Mouse (Mus musculus) embryonic fibroblast, embryonic 13.5 days (primary cell): Measurements from ENCODE around the gene Prkaa2. TPM values are rescaled to one million over a fixed set of nuclear protein-coding genes. Genes with fewer than 3 reads are reported as not detected.

ENCODE experiments used
- H3K27ac ChIP-seq: 2 replicates; pipeline ENCODE4 v1.5.1; 2012; ENCODE audit warnings: low read length, control low read depth, inconsistent platforms; ENCODE audit not compliant: insufficient read depth
- H3K4me1 ChIP-seq: 2 replicates; pipeline ENCODE4 v1.6.1; 2011; ENCODE audit warnings: low read length; ENCODE audit not compliant: control insufficient read depth, insufficient read depth
- H3K4me3 ChIP-seq: 2 replicates; pipeline ENCODE4 v1.5.1; 2011; ENCODE audit warnings: mild to moderate bottlenecking, control low read depth, low read length; ENCODE audit not compliant: insufficient read depth
- CTCF ChIP-seq: IDR thresholded peaks from 2 replicates; pipeline ENCODE4 v1.5.1; 2011; ENCODE audit warnings: mild to moderate bottlenecking, control low read depth, low read length, moderate library complexity, borderline replicate concordance; ENCODE audit not compliant: insufficient read depth
- POLR2A ChIP-seq: IDR thresholded peaks from 2 replicates; pipeline ENCODE4 v1.6.1; 2011; ENCODE audit warnings: low read depth, mild to moderate bottlenecking, control low read depth, low read length, moderate library complexity
- polyA plus RNA-seq: library from polyadenylated mRNA; stranded (reverse); fragments of >200 nt; gene quantifications from 2 replicates; pipeline ENCODE4 v1.2.4, GENCODE M21; 2011; ENCODE audit warnings: low read depth; ENCODE audit not compliant: missing spikeins, insufficient read length

Gene Prkaa2
- polyA plus RNA-seq, 1 experiment: 1.3 TPM

GRCm38 (mm10) chr4:105110684-105111035 is 970 bp upstream of the Prkaa2 start:
- Histone ChIP-seq H3K4me1 (0 out of 2 replicates have a peak, but pooled peaks cover 2% of the 10 kb centered on the region), H3K27ac (no peak overlapping the region), H3K4me3 (no peak overlapping the region)
- no peak for TF ChIP-seq CTCF
- TF ChIP-seq POLR2A: no peak

- no peak overlapping the region for H3K27ac ChIP-seq
- peak overlapping the region; percentile 69 for H3K4me3 ChIP-seq
- 0 out of 2 replicates have a peak, but pooled peaks cover 2% of the 10 kb centered on the region for H3K4me1 ChIP-seq
- TF ChIP-seq POLR2A: peak; percentile 61
- TF ChIP-seq CTCF: no peak
Observed at GRCm38 (mm10) chr4:105109990-105110683, 447 bp upstream of the Prkaa2 start.

GRCm38 (mm10) chr4:105108641-105109198 is 970 bp downstream of the Prkaa2 start:
- H3K27ac ChIP-seq: no peak overlapping the region
- H3K4me1 ChIP-seq: 0 out of 2 replicates have a peak, but pooled peaks cover 2% of the 10 kb centered on the region
- no peak for TF ChIP-seq POLR2A
- TF ChIP-seq CTCF: no peak
- H3K4me3 ChIP-seq: peak overlapping the region; percentile 69; the same call in 1 of the 2 replicates

- H3K4me1 ChIP-seq: 0 out of 2 replicates have a peak, but pooled peaks cover 2% of the 10 kb centered on the region
- TF ChIP-seq POLR2A (no peak), CTCF (no peak)
- no peak overlapping the region for H3K27ac ChIP-seq
- H3K4me3 ChIP-seq: no peak overlapping the region
Observed at GRCm38 (mm10) chr4:105107943-105108640, 1.6 kb downstream of the Prkaa2 start.

GRCm38 (mm10) chr4:105104099-105104872 is 5.4 kb downstream of the Prkaa2 start:
- H3K4me3 ChIP-seq: no peak overlapping the region
- H3K27ac ChIP-seq: no peak overlapping the region
- 0 out of 2 replicates have a peak, but pooled peaks cover 6% of the 10 kb centered on the region for H3K4me1 ChIP-seq
- no peak for TF ChIP-seq POLR2A
- no peak for TF ChIP-seq CTCF

GRCm38 (mm10) chr4:105101337-105101688 is 8.4 kb downstream of the Prkaa2 start:
- TF ChIP-seq POLR2A: no peak
- TF ChIP-seq CTCF: no peak
- Histone ChIP-seq H3K27ac (no peak overlapping the region), H3K4me1 (0 out of 2 replicates have a peak, but pooled peaks cover 3% of the 10 kb centered on the region), H3K4me3 (no peak overlapping the region)

GRCm38 (mm10) chr4:105100508-105101336 is 9.0 kb downstream of the Prkaa2 start:
- Histone ChIP-seq H3K27ac (no peak overlapping the region), H3K4me1 (0 out of 2 replicates have a peak, but pooled peaks cover 3% of the 10 kb centered on the region)

GRCm38 (mm10) chr4:105098660-105099059 is 11.0 kb downstream of the Prkaa2 start:
- Histone ChIP-seq H3K27ac (no peak overlapping the region), H3K4me1 (0 out of 2 replicates have a peak, but pooled peaks cover 3% of the 10 kb centered on the region), H3K4me3 (no peak overlapping the region)
- TF ChIP-seq CTCF (no peak), POLR2A (no peak)

More at GRCm38 (mm10) chr4:105100508-105101336, 9.0 kb downstream of the Prkaa2 start:
- TF ChIP-seq POLR2A (no peak), CTCF (no peak)
- no peak overlapping the region for H3K4me3 ChIP-seq

- Histone ChIP-seq H3K4me1 (0 out of 2 replicates have a peak, but pooled peaks cover 3% of the 10 kb centered on the region), H3K4me3 (no peak overlapping the region), H3K27ac (no peak overlapping the region)
- TF ChIP-seq CTCF (no peak), POLR2A (no peak)
Observed at GRCm38 (mm10) chr4:105098158-105098557, 11.5 kb downstream of the Prkaa2 start.
